Mouse (Mus musculus): ENCODE results near the gene Pilrb2.
"Not testable (repeated sequence)": the region's sequence is repeated elsewhere in the genome, so short reads cannot be mapped to it uniquely, and the experiment has no call there.

Pilrb2 gene

DNA sequence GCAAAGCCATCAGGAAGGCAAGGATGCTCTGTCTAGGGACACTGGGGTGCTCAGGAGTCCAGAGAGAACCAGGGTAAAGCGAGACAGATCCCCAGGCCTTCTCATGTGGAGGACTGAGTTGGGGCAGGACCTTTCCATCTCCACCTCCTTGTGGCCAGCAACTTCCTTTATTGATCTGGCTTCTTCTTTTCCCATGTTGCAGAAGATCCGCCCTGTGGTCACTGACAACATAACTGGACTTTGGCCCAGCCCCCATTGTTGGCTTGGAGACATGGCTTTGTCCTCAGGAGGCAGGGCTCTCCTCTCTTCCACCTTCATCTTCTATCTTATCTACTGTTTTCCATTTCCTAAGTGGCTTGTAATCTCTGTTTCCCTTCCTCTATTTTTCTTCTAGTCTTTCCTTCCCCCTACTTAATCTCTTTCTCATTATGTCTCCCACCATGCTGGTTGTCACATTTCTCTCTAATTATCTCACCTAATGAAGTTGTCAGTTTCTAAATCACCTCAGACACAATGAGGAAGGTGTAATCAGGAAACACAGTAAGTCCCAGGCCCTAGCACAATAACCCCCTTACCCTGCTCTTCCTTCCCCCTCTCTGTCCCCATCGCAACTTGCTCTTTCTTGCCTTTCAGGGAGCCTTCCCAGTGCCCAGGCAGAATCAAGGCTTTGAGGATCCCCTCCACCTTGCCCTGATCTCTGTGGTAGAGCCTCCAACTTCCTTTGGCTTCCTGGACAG lies at the start of gene Pilrb2:
Gene Pilrb2, minus strand, starts transcription at position 172 of the 737 bp plus-strand sequence.
- DNase-seq (ENCODE audit: low read depth, low spot score) = not testable (repeated sequence)

GRCm38 (mm10) chr5:137915550-137915949 lies 43.9 kb upstream of the Pilrb2 start:
- no peak for DNase-seq (ENCODE audit: low read depth, low spot score)

DNA sequence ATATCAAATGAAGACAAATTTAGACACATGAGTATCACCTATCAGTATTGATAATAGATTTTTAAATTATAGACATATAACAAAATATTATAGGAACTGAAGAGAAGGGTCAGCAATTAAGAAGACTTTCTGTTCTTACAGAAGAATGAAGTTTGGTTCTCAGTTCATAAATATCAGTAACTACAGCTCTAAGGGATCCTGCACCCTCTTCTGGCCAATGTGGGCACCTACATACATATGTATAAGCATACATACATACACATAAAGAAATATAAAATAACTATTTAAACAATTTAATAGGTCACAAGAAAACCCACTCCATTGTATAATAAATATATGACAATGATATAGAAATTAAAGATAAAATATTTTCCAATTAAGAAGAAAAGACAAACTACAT lies 42.9 kb upstream of the Pilrb2 start:
- no peak for DNase-seq (ENCODE audit: low read depth, low spot score)

DNA sequence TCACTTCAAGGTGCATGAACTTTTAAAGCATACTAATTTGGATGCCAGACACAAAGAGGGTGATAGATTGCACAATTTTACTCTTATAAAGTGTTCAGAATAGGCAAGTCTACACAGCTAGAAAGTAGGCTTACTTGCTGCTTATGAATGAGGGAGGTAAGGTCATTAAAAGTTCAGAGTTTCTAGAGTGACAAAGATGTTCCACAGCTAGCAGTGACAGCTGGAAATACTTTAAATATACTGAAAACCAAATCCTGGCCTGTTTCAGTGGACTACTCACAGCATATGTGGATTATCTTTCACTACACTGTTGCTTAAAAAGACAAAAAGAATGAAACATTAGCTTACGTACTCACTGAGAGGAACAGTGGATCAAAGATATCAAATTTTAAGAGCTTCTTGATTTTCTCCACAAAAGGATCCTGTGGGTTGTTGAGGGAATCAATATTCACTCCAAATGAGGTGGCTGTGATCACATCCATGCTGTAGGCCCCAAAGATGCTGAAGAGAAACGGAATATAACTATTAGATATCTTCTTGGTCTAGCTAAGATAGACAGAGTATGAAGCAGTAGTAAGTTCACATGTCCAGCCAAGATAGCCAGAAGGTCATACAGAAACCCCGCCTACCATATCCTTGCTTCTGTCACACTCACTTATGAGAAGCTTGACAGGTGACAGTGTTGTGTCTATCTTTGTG lies 38.1 kb upstream of the Pilrb2 start:
- no peak for DNase-seq (ENCODE audit: low read depth, low spot score)

- no peak for DNase-seq (ENCODE audit: low read depth, low spot score)
Observed at GRCm38 (mm10) chr5:137897812-137898211, 26.2 kb upstream of the Pilrb2 start.

DNA sequence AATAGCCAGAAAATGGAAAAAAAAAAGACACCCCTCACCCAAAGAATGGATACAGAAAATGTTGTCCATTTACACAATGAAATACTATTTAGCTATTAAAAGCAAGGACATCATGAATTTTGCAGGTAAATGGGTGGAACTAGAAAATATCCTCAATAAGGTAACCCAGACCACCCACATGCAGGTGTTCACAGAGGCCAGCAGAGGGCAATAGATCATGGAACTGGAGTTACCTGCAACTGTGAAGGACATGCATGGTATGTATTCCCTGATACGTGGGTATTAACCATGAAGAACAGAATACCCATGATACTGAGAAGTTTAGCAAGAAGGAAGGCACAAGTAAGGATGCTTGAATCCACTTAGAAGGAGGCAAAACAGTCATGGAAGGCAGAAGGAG lies 21.3 kb upstream of the Pilrb2 start:
- no peak for DNase-seq (ENCODE audit: low read depth, low spot score)

- DNase-seq (ENCODE audit: low read depth, low spot score) = no peak
Observed at GRCm38 (mm10) chr5:137887666-137888065, 16.1 kb upstream of the Pilrb2 start.

DNA sequence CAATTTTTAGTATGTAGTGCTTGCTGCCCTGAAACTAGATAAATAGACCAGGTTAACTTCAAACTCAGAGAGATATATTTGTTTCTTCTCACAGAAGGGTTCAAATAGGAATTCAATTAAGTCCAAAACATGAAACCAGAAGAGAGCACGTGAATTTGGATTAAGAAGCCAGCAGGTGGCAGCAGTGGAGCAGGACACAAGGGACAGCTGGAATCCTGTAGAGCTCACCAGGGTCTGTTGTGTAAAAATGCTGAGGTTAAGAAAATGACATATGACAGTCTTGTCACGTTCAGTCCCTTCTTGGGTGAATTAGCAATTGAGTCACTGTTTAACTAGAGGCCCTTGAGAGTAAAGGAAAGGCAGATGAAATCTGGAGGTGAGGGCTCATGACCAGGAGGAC lies 14.3 kb upstream of the Pilrb2 start:
- peak; percentile 49 for DNase-seq (ENCODE audit: low read depth, low spot score)

GRCm38 (mm10) chr5:137883345-137883744 lies 11.7 kb upstream of the Pilrb2 start:
- DNase-seq (ENCODE audit: low read depth, low spot score) = no peak

DNA sequence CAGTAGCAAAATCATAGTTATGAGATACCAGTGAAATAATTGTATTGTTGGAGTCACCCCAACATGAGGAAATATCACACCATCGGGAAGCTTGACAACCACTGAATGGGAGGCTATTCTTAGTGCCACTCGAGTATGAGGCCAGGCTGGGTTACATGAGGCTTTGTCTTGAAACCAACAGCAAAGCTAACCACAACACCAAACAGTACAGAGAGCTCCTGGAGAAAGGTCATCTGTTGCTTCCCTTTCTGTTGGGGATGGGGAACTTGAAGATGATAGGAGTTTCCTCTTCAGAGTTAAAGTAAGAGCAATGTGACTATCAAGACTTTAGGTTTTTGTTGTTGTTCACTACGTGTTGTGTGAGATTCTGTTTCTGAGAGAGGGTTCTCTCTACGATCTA lies 11.3 kb upstream of the Pilrb2 start:
- DNase-seq (ENCODE audit: low read depth, low spot score) = no peak

DNA sequence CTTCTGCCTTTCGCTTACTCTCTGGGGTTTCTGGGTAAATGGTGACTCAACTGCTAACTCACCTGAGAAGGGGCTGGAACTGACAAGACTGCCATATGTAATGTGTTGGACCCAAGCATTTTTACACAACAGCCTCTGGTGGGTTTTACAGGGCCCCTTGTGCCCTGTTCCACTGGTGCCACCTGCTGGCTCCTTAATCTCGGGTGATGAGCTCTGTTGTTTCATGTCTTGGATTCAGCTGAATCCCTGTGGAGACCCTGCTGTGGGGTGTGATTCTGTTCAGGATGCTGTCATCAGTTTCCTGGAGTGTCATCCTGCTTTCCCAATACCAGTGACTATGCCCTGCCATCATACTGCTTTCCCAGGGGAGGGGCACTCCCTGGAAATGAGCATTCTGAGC lies 6.2 kb upstream of the Pilrb2 start:
- DNase-seq (ENCODE audit: low read depth, low spot score) = no peak

GRCm38 (mm10) chr5:137875054-137875453 lies 3.4 kb upstream of the Pilrb2 start:
- no peak for DNase-seq (ENCODE audit: low read depth, low spot score)

- not testable (repeated sequence) for DNase-seq (ENCODE audit: low read depth, low spot score)
Observed at GRCm38 (mm10) chr5:137872381-137872702, 727 bp upstream of the Pilrb2 start.

DNA sequence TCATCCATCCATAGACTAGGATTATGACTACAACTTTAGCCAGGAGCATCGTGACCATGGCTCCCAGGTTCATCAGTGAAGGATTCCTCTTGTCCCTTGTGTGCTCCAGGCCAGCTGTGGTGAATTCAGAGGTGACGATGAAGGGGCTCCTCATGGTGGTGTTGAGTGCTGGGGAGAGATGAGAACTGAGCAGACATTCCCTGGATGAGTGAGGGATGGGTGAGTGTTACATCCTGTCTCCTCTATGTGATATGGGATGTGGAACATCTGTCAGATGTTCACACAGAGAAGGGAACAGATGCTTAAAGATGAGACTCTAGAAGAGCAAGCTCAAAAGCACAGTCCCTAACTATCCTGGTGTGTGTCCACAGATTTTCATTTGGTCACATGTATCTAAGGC lies 3.0 kb downstream of the Pilrb2 start:
- DNase-seq (ENCODE audit: low read depth, low spot score) = not testable (repeated sequence)

DNA sequence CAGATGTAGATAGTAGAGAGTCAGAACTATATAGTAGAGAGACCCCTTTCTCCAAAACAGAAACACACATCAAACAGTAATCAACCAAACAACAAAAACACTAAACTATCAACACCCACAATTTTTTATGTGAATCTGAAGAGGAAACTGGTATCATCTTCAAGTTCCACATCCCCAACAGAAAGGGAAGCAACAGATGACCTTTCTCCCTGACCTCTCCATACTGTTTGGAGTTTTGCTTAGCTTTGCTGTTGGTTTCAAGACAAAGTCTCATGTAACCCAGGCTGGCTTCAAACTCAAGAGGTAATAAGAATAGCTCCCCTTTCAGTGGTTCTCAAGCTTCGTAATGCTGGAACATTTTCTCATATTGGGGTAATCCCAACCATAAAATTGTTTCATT lies 7.6 kb downstream of the Pilrb2 start:
- DNase-seq (ENCODE audit: low read depth, low spot score) = not testable (repeated sequence)

DNA sequence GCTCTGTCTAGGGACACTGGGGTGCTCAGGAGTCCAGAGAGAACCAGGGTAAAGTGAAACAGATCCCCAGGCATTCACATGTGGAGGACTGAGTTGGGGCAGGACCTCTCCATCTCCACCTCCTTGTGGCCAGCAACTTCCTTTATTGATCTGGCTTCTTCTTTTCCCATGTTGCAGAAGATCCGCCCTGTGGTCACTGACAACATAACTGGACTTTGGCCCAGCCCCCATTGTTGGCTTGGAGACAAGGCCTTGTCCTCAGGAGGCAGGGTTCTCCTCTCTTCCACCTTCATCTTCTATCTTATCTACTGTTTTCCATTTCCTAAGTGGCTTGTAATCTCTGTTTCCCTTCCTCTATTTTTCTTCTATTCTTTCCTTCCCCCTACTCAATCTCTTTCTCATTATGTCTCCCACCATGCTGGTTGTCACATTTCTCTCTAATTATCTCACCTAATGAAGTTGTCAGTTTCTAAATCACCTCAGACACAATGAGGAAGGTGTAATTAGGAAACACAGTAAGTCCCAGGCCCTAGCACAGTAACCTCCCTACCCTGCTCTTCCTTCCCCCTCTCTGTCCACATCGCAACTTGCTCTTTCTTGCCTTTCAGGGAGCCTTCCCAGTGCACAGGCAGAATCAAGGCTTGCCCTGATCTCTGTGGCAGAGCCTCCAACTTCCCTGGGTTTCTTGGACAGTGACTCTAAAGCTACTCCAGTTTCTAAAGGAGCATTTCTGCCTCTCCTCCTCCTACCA lies 13.5 kb downstream of the Pilrb2 start, which contains the start of gene Pilrb1:
Gene Pilrb1, minus strand, starts transcription at position 147 of the 751 bp plus-strand sequence.
- DNase-seq (ENCODE audit: low read depth, low spot score) = not testable (repeated sequence)

- DNase-seq (ENCODE audit: low read depth, low spot score) = not testable (repeated sequence)
Observed at GRCm38 (mm10) chr5:137856870-137857269, 14.7 kb downstream of the Pilrb2 start.

DNA sequence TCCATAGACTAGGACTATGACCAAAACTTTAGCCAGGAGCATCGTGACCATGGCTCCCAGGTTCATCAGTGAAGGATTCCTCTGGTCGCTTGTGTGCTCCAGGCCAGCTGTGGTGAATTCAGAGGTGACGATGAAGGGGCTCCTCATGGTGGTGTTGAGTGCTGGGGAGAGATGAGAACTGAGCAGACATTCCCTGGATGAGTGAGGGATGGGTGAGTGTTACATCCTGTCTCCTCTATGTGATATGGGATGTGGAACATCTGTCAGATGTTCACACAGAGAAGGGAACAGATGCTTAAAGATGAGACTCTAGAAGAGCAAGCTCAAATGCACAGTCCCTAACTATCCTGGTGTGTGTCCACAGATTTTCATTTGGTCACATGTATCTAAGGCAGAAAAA lies 16.7 kb downstream of the Pilrb2 start:
- DNase-seq (ENCODE audit: low read depth, low spot score) = not testable (repeated sequence)

DNA sequence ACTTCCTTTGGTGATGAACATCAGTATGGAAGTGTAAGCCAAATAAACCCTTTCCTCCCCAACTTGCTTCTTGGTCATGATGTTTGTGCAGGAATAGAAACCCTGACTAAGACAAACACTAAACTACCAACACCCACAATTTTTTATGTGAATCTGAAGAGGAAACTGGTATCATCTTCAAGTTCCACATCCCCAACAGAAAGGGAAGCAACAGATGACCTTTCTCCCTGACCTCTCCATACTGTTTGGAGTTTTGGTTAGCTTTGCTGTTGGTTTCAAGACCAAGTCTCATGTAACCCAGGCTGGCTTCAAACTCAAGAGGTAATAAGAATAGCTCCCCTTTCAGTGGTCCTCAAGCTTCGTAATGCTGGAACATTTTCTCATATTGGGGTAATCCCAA lies 21.3 kb downstream of the Pilrb2 start:
- DNase-seq (ENCODE audit: low read depth, low spot score) = not testable (repeated sequence)

GRCm38 (mm10) chr5:137837110-137837509 lies 34.5 kb downstream of the Pilrb2 start:
- DNase-seq (ENCODE audit: low read depth, low spot score) = not testable (repeated sequence)

DNA sequence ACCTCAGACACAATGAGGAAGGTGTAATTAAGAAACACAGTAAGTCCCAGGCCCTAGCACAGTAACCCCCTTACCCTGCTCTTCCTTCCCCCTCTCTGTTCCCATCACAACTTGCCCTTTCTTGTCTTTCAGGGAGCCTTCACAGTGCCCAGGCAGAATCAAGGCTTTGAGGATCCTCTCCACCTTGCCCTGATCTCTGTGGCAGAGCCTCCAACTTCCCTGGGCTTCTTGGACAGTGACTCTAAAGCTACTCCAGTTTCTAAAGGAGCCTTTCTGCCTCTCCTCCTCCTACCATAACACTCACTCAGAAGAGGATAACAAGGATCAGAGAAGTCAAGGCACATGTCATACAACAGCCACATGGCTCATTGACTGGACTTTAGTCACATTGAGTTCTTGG lies 35.0 kb downstream of the Pilrb2 start:
- DNase-seq (ENCODE audit: low read depth, low spot score) = no peak

DNA sequence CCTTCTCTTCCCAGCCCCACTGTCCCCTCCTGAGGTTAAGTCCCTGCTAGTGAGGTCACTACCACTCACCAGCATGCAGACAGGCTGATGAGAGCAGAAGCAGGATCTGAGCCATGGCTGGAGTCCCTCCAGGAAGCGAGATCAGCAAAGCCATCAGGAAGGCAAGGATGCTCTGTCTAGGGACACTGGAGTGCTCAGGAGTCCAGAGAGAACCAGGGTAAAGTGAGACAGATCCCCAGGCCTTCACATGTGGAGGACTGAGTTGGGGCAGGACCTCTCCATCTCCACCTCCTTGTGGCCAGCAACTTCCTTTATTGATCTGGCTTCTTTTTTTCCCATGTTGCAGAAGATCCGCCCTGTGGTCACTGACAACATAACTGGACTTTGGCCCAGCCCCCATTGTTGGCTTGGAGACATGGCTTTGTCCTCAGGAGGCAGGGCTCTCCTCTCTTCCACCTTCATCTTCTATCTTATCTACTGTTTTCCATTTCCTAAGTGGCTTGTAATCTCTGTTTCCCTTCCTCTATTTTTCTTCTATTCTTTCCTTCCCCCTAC lies 35.6 kb downstream of the Pilrb2 start, which contains the start of gene Pilra:
Gene Pilra, minus strand, starts transcription at position 316 of the 555 bp plus-strand sequence.
- DNase-seq (ENCODE audit: low read depth, low spot score) = not testable (repeated sequence)
